Comparison of ENCODE assay signal across 8 mouse cellular contexts in the genomic region with DNA sequence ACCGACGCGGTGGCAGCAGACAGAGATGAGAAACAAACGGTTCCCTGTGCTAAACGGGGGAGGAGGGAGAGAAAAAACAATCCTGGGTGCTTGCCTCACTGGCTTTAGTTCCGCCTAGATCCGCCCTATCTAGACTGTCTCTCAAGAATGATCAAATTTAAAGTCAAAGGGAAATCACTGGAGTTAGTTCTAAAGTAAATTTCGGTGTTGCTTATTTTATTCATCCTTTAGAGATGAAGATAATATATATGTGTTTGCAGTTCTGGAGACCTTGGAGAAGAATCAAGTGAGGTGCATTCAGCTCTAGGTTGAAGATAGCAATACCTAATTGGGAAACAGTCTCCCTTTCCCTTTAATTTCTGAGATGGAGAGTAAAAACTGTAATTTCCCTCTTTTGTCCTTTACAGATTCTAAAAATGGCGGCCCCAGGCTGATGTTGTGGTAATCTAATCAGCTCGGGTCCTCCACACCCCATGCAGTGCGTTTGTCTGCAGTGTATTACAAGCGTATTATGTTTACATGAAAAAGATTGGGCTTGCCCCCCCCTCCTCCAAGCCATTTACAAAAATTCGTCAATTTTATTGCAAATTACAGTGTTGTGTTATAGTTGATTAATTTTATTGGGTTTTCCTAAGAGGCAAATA. TPM values are rescaled to one million over a fixed set of nuclear protein-coding genes. Genes with fewer than 3 reads are reported as not detected.
DNase-seq lines count a peak whose midpoint lies in the region; ATAC-seq and TF ChIP-seq lines count a peak whose summit lies in the region.

No protein-coding gene starts in this region.

- peak overlapping the region; percentile 97 for H3K9ac ChIP-seq in kidney, embryonic 15.5 days
- H3K9ac ChIP-seq in embryonic facial prominence, embryonic 15.5 days: peak overlapping the region; percentile 99
- peak overlapping the region; percentile 99 for H3K9ac ChIP-seq in limb, embryonic 14.5 days (ENCODE audit: low read depth, low read length, severe bottlenecking)
- peak overlapping the region; percentile 100 for H3K9ac ChIP-seq in neural tube, embryonic 13.5 days

- DNase-seq in kidney, postnatal 14 days: no peak
- DNase-seq in NIH3T3 (ENCODE audit: low read depth): peak; percentile 61
- peak; percentile 74 for DNase-seq in limb, embryonic 14.5 days (ENCODE audit: low spot score)
- DNase-seq in urinary bladder, postnatal 36 days (ENCODE audit: low spot score in 2 of 2): no peak
- no peak for DNase-seq in ovary, postnatal 36 days (ENCODE audit: low spot score)

- H3K4me3 ChIP-seq in kidney, embryonic 15.5 days (replicated peaks): peak overlapping the region; percentile 72
- peak overlapping the region; percentile 87 for H3K4me3 ChIP-seq in embryonic facial prominence, embryonic 15.5 days (replicated peaks)
- peak overlapping the region; percentile 82 for H3K4me3 ChIP-seq in limb, embryonic 14.5 days (replicated peaks; ENCODE audit: low read length)
- peak overlapping the region; percentile 98 for H3K4me3 ChIP-seq in neural tube, embryonic 13.5 days

- ATAC-seq in kidney, embryonic 15.5 days (replicated peaks; ENCODE audit: low FRiP score): no peak
- no peak for ATAC-seq in embryonic facial prominence, embryonic 15.5 days (ENCODE audit: insufficient number of reproducible peaks, low FRiP score, low TSS enrichment, low read depth)
- no peak for ATAC-seq in limb, embryonic 14.5 days (ENCODE audit: low FRiP score, low read depth)
- no peak for ATAC-seq in neural tube, embryonic 13.5 days (ENCODE audit: low read depth)

- H3K9me3 ChIP-seq in kidney, embryonic 15.5 days (replicated peaks): no peaks in the 10 kb centered on the region
- no peaks in the 10 kb centered on the region for H3K9me3 ChIP-seq in embryonic facial prominence, embryonic 15.5 days (replicated peaks)
- H3K9me3 ChIP-seq in limb, embryonic 14.5 days (ENCODE audit: control insufficient read depth, low read length): no peaks in the 10 kb centered on the region
- no peaks in the 10 kb centered on the region for H3K9me3 ChIP-seq in neural tube, embryonic 13.5 days

- H3K27ac ChIP-seq in kidney, embryonic 15.5 days: peak overlapping the region; percentile 100
- peak overlapping the region; percentile 100 for H3K27ac ChIP-seq in embryonic facial prominence, embryonic 15.5 days (replicated peaks)
- H3K27ac ChIP-seq in limb, embryonic 14.5 days (replicated peaks; ENCODE audit: low read depth, low read length): peak overlapping the region; percentile 100
- H3K27ac ChIP-seq in neural tube, embryonic 13.5 days (replicated peaks): peak overlapping the region; percentile 100

- H3K4me1 ChIP-seq in kidney, embryonic 15.5 days: peaks cover 17% of the 10 kb centered on the region
- 0 out of 2 replicates have a peak, but pooled peaks cover 4% of the 10 kb centered on the region for H3K4me1 ChIP-seq in embryonic facial prominence, embryonic 15.5 days
- peaks cover 16% of the 10 kb centered on the region for H3K4me1 ChIP-seq in limb, embryonic 14.5 days (ENCODE audit: control insufficient read depth, insufficient read depth, low read length)
- H3K4me1 ChIP-seq in neural tube, embryonic 13.5 days (replicated peaks): peaks cover 36% of the 10 kb centered on the region

- H3K4me2 ChIP-seq in kidney, embryonic 15.5 days: peak overlapping the region; percentile 80
- peak overlapping the region; percentile 69 for H3K4me2 ChIP-seq in embryonic facial prominence, embryonic 15.5 days (replicated peaks)
- peak overlapping the region; percentile 60 for H3K4me2 ChIP-seq in limb, embryonic 14.5 days (replicated peaks; ENCODE audit: low read depth, low read length, severe bottlenecking)
- peak overlapping the region; percentile 83 for H3K4me2 ChIP-seq in neural tube, embryonic 13.5 days

- no peaks in the 10 kb centered on the region for H3K36me3 ChIP-seq in kidney, embryonic 15.5 days
- no peaks in the 10 kb centered on the region for H3K36me3 ChIP-seq in embryonic facial prominence, embryonic 15.5 days
- no peaks in the 10 kb centered on the region for H3K36me3 ChIP-seq in limb, embryonic 14.5 days (ENCODE audit: control insufficient read depth, insufficient read depth, low read length)
- H3K36me3 ChIP-seq in neural tube, embryonic 13.5 days: no peaks in the 10 kb centered on the region

- H3K27me3 ChIP-seq in kidney, embryonic 15.5 days: no peaks in the 10 kb centered on the region
- no peaks in the 10 kb centered on the region for H3K27me3 ChIP-seq in embryonic facial prominence, embryonic 15.5 days
- no peaks in the 10 kb centered on the region for H3K27me3 ChIP-seq in limb, embryonic 14.5 days (ENCODE audit: control insufficient read depth, insufficient read depth, low read length)
- no peaks in the 10 kb centered on the region for H3K27me3 ChIP-seq in neural tube, embryonic 13.5 days

- WGBS in kidney, embryonic 15.5 days: under 1% methylated on average over 13 of the region's 13 CpGs
- under 1% methylated on average over 13 of the region's 13 CpGs for WGBS in embryonic facial prominence, embryonic 15.5 days
- WGBS in limb, embryonic 14.5 days: under 1% methylated on average over 13 of the region's 13 CpGs
- WGBS in neural tube, embryonic 13.5 days: under 1% methylated on average over 13 of the region's 13 CpGs

- no peak for TF ChIP-seq POLR2A in limb, embryonic 14.5 days (IDR thresholded peaks at IDR 0.05; ENCODE audit: borderline replicate concordance, extremely low read depth, insufficient read depth, insufficient read length)

RNA-seq across cellular contexts. Expression of a gene that starts 1.4 kb away (rescaled TPM):
- polyA plus RNA-seq in kidney, embryonic 15.5 days (2015; fragmentation: Nextera tagmentation; extraction: Ambion mirVana): 87.5 and 91.5 TPM in 2 replicates
- polyA plus RNA-seq in embryonic facial prominence, embryonic 15.5 days (2015; fragmentation: Nextera tagmentation; extraction: Ambion mirVana): 105 and 109 TPM in 2 replicates
- 37.3 and 39.0 TPM in 2 replicates for polyA plus RNA-seq in limb, embryonic 14.5 days (2012; rRNA removed)
- polyA plus RNA-seq in limb, embryonic 14.5 days (2014; fragmentation: Nextera tagmentation; extraction: Ambion mirVana): 87.2 and 97.4 TPM in 2 replicates
- 151 and 160 TPM in 2 replicates for polyA plus RNA-seq in neural tube, embryonic 13.5 days (2015; fragmentation: Nextera tagmentation; extraction: Ambion mirVana)

Comparison
In these comparisons a context has a peak if more than half of its experiments do, and no peak if none do; other contexts are left out.
1. DNase-seq: peak in NIH3T3 (single experiment) and limb, embryonic 14.5 days (single experiment); none in kidney, postnatal 14 days (single experiment), urinary bladder, postnatal 36 days (0 of 2) and ovary, postnatal 36 days (single experiment).
2. Peak in every context shown above with its lines, with median percentiles within 50 percentile points of each other: H3K27ac ChIP-seq, H3K4me2 ChIP-seq, H3K4me3 ChIP-seq and H3K9ac ChIP-seq.